In the genomic region with DNA sequence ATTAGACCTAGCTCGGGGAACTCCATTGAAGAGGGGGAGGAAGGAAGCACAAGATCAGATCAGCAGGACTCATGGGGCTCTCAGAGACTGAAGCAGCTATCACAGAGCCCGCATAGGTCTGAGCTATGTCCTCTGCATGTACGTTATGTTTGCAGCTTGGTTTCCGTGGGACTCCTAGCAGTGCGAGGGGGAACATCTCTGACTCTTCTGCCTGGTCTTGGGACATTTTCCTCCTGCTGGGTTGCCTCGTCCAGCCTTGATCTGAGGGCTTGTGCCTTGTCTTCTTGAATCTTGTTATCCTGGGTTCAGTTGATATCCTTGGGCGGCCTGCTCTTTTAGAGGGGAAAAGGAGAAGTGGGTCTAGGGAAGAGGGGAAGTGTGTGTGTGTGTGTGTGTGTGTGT, we compare ENCODE assay signal across 23 mouse cellular contexts. TPM values are rescaled to one million over a fixed set of nuclear protein-coding genes. Genes with fewer than 3 reads are reported as not detected.
A peak's percentile ranks its signal among the peaks of the same experiment; 100 is the strongest.
DNase-seq lines count a peak whose midpoint lies in the region; ATAC-seq and TF ChIP-seq lines count a peak whose summit lies in the region.
"Had no signal": no experiment of that assay in that cellular context is flagged by ENCODE, and none has a peak within 500 bp of the region (broad histone marks: within the 10 kb centered on the region; RNA-seq: fewer than 3 reads in every experiment).

No protein-coding gene starts in this region.

- no peak for ATAC-seq in heart, embryonic 13.5 days (ENCODE audit: extremely low read depth, insufficient number of reproducible peaks, low FRiP score, low TSS enrichment)
- ATAC-seq in erythroblast, adult 5-6 weeks (replicated peaks; ENCODE audit: low FRiP score, poor library complexity, severe bottlenecking): peak; percentile 22; the same call in 1 of the 2 replicates
- no peak for ATAC-seq in liver, embryonic 12.5 days
- ATAC-seq in megakaryocyte, adult 5-6 weeks (ENCODE audit: poor library complexity, severe bottlenecking): peak; percentile 17; the same call in 1 of the 2 replicates
- no peak for ATAC-seq in intestine, postnatal 0 days
- no peak for ATAC-seq in forebrain, embryonic 15.5 days (replicated peaks)
- ATAC-seq: midbrain, embryonic 16.5 days had no signal

- WGBS in heart, embryonic 13.5 days: 66% methylated on average over 7 of the region's 7 CpGs
- WGBS in liver, embryonic 12.5 days (ENCODE audit: insufficient replicate concordance): 14% methylated on average over 7 of the region's 7 CpGs
- 92% methylated on average over 7 of the region's 7 CpGs for WGBS in intestine, postnatal 0 days
- WGBS in forebrain, embryonic 15.5 days: 87% methylated on average over 7 of the region's 7 CpGs

- DNase-seq in heart, postnatal 10 days: no peak
- DNase-seq in cerebellum, postnatal 4 days (ENCODE audit: low spot score in 2 of 2): no peak
- DNase-seq: adrenal gland, postnatal 14 days; cerebellum, adult 8-10 months; cerebellum, postnatal 36 days; gastrocnemius, adult 2 months; kidney, adult 2 months; lung, adult 2 months; lung, postnatal 14 days; thymus, postnatal 14 days had no signal

- peak overlapping the region; percentile 42; the same call in 1 of the 2 replicates for H3K4me2 ChIP-seq in heart, embryonic 13.5 days
- H3K4me2 ChIP-seq in liver, embryonic 12.5 days: peak overlapping the region; percentile 68
- no peak overlapping the region for H3K4me2 ChIP-seq in intestine, postnatal 0 days (replicated peaks; ENCODE audit: low read depth)
- no peak overlapping the region for H3K4me2 ChIP-seq in forebrain, embryonic 15.5 days (replicated peaks)
- H3K4me2 ChIP-seq: embryonic facial prominence, embryonic 15.5 days; hindbrain, embryonic 12.5 days; limb, embryonic 12.5 days had no signal

- TF ChIP-seq CTCF in intestine, postnatal 0 days (IDR thresholded peaks at IDR 0.05; ENCODE audit: low read depth): no peak

- no peak overlapping the region for H3K27ac ChIP-seq in heart, embryonic 13.5 days (replicated peaks)
- H3K27ac ChIP-seq in liver, embryonic 12.5 days: peak overlapping the region; percentile 98
- no peak overlapping the region for H3K27ac ChIP-seq in intestine, postnatal 0 days (ENCODE audit: low read depth, low read length)
- H3K27ac ChIP-seq in forebrain, embryonic 15.5 days (replicated peaks): no peak overlapping the region
- H3K27ac ChIP-seq: embryonic facial prominence, embryonic 15.5 days; gastrocnemius, adult 2 months; hindbrain, embryonic 12.5 days; kidney, postnatal 0 days; limb, embryonic 12.5 days had no signal

- H3K36me3 ChIP-seq in heart, embryonic 13.5 days: no peaks in the 10 kb centered on the region
- H3K36me3 ChIP-seq in liver, embryonic 12.5 days: no peaks in the 10 kb centered on the region
- H3K36me3 ChIP-seq in intestine, postnatal 0 days (ENCODE audit: control insufficient read depth, insufficient read depth): no peaks in the 10 kb centered on the region
- no peaks in the 10 kb centered on the region for H3K36me3 ChIP-seq in forebrain, embryonic 15.5 days
- H3K36me3 ChIP-seq: embryonic facial prominence, embryonic 15.5 days; hindbrain, embryonic 12.5 days; limb, embryonic 12.5 days had no signal

- H3K9ac ChIP-seq in heart, embryonic 13.5 days: no peak overlapping the region
- H3K9ac ChIP-seq in liver, embryonic 12.5 days: peak overlapping the region; percentile 72
- H3K9ac ChIP-seq in intestine, postnatal 0 days (ENCODE audit: low read depth, low read length): no peak overlapping the region
- no peak overlapping the region for H3K9ac ChIP-seq in forebrain, embryonic 15.5 days (replicated peaks)
- H3K9ac ChIP-seq: embryonic facial prominence, embryonic 15.5 days; hindbrain, embryonic 12.5 days; limb, embryonic 12.5 days had no signal

- H3K27me3 ChIP-seq in heart, embryonic 13.5 days (replicated peaks): peaks cover 12% of the 10 kb centered on the region
- no peaks in the 10 kb centered on the region for H3K27me3 ChIP-seq in liver, embryonic 12.5 days (replicated peaks)
- H3K27me3 ChIP-seq in intestine, postnatal 0 days (replicated peaks; ENCODE audit: control insufficient read depth, insufficient read depth, low read length): no peaks in the 10 kb centered on the region
- H3K27me3 ChIP-seq in forebrain, embryonic 15.5 days: no peaks in the 10 kb centered on the region
- H3K27me3 ChIP-seq: embryonic facial prominence, embryonic 15.5 days; hindbrain, embryonic 12.5 days; limb, embryonic 12.5 days had no signal

- H3K4me1 ChIP-seq in heart, embryonic 13.5 days: peaks cover 20% of the 10 kb centered on the region
- peaks cover 68% of the 10 kb centered on the region for H3K4me1 ChIP-seq in liver, embryonic 12.5 days
- H3K4me1 ChIP-seq in intestine, postnatal 0 days (replicated peaks; ENCODE audit: control insufficient read depth, insufficient read depth, low read length): 0 out of 2 replicates have a peak, but pooled peaks cover 3% of the 10 kb centered on the region
- H3K4me1 ChIP-seq in forebrain, embryonic 15.5 days: no peaks in the 10 kb centered on the region
- H3K4me1 ChIP-seq: embryonic facial prominence, embryonic 15.5 days; hindbrain, embryonic 12.5 days; limb, embryonic 12.5 days had no signal

- no peak overlapping the region for H3K4me3 ChIP-seq in heart, embryonic 13.5 days
- peak overlapping the region; percentile 31; the same call in 1 of the 2 replicates for H3K4me3 ChIP-seq in liver, embryonic 12.5 days
- H3K4me3 ChIP-seq in intestine, postnatal 0 days (ENCODE audit: low read depth, low read length): no peak overlapping the region
- H3K4me3 ChIP-seq in forebrain, embryonic 15.5 days: no peak overlapping the region
- H3K4me3 ChIP-seq: embryonic facial prominence, embryonic 15.5 days; gastrocnemius, adult 2 months; hindbrain, embryonic 12.5 days; limb, embryonic 12.5 days; myocyte had no signal

- intact Hi-C loops in heart, postnatal 10 days (cut with DNase I): no loop called here

- H3K9me3 ChIP-seq in heart, embryonic 13.5 days: no peaks in the 10 kb centered on the region
- no peaks in the 10 kb centered on the region for H3K9me3 ChIP-seq in liver, embryonic 12.5 days (replicated peaks)
- H3K9me3 ChIP-seq in intestine, postnatal 0 days (ENCODE audit: control insufficient read depth): no peaks in the 10 kb centered on the region
- no peaks in the 10 kb centered on the region for H3K9me3 ChIP-seq in forebrain, embryonic 15.5 days
- H3K9me3 ChIP-seq: embryonic facial prominence, embryonic 15.5 days; hindbrain, embryonic 12.5 days; limb, embryonic 12.5 days had no signal

RNA-seq across cellular contexts. Expression of gene Asb17, which starts 53.6 kb away (rescaled TPM):
- 0.23 and 0.37 TPM in 2 replicates for polyA plus RNA-seq in heart, embryonic 13.5 days (2015; fragmentation: Nextera tagmentation; extraction: Ambion mirVana)
- not detected for total RNA-seq in heart, postnatal 10 days (2021)
- total RNA-seq in erythroblast, adult 5-6 weeks (2015; ENCODE audit: low replicate concordance): not detected in 2 replicates
- 0.77 and 0.84 TPM in 2 replicates for total RNA-seq in erythroblast, adult 5-6 weeks (2017; ENCODE audit: low replicate concordance)
- polyA plus RNA-seq in liver, embryonic 12.5 days (2016; fragmentation: Nextera tagmentation; extraction: Ambion mirVana): 5.3 and 6.4 TPM in 2 replicates
- 0.54 TPM in 1 of 2 replicates, not detected in the other for total RNA-seq in megakaryocyte, adult 5-6 weeks (2015)
- not detected in 2 replicates for total RNA-seq in megakaryocyte, adult 5-6 weeks (2017)
- polyA plus RNA-seq in intestine, postnatal 0 days (2015; fragmentation: Nextera tagmentation; extraction: Ambion mirVana): not detected in 2 replicates
- polyA plus RNA-seq in forebrain, embryonic 15.5 days (2015; fragmentation: Nextera tagmentation; extraction: Ambion mirVana): 0.10 TPM in 1 of 2 replicates, not detected in the other
- total RNA-seq: adrenal gland, postnatal 14 days; left cerebral cortex, postnatal 10 days had no signal
- polyA plus RNA-seq: kidney, postnatal 0 days; lung, adult 2 months; myocyte had no signal

Comparison
In these comparisons a context has a peak if more than half of its experiments do, and no peak if none do; other contexts are left out.
1. ATAC-seq: peak in erythroblast, adult 5-6 weeks (single experiment) and megakaryocyte, adult 5-6 weeks (single experiment); none in heart, embryonic 13.5 days (single experiment), liver, embryonic 12.5 days (single experiment), intestine, postnatal 0 days (single experiment) and forebrain, embryonic 15.5 days (single experiment).
2. H3K4me2 ChIP-seq: peak in heart, embryonic 13.5 days (single experiment) and liver, embryonic 12.5 days (single experiment); none in intestine, postnatal 0 days (single experiment) and forebrain, embryonic 15.5 days (single experiment).